Mouse (Mus musculus): Measurements from ENCODE around the gene Gm13305. TPM values are rescaled to one million over a fixed set of nuclear protein-coding genes. Genes with fewer than 3 reads are reported as not detected.

The Gm13305 gene
- polyA plus RNA-seq, 1 experiment from 2014 or later: not detected

Other genes with a start within 250 kb of the Gm13305 start
- 2.0 and 2.4 TPM in 2 replicates for gene Gm20878, start 227.0 kb downstream of the Gm13305 start, polyA plus RNA-seq (2014; fragmentation: Nextera tagmentation; extraction: Ambion mirVana)
- 0.23 and 0.41 TPM in 2 replicates for gene Fam205a4, start 202.5 kb downstream of the Gm13305 start, polyA plus RNA-seq (2014; fragmentation: Nextera tagmentation; extraction: Ambion mirVana)
- 0.17 TPM in 1 of 2 replicates, not detected in the other for gene Gm21093, start 133.9 kb downstream of the Gm13305 start, polyA plus RNA-seq (2014; fragmentation: Nextera tagmentation; extraction: Ambion mirVana)
- not detected in 2 replicates for gene Gm3893, start 77.4 kb downstream of the Gm13305 start, polyA plus RNA-seq (2014; fragmentation: Nextera tagmentation; extraction: Ambion mirVana)
- gene Gm13304, start 53.8 kb downstream of the Gm13305 start, polyA plus RNA-seq (2014; fragmentation: Nextera tagmentation; extraction: Ambion mirVana): not detected in 2 replicates
- not detected in 2 replicates for gene Gm13306, start 15.2 kb downstream of the Gm13305 start, polyA plus RNA-seq (2014; fragmentation: Nextera tagmentation; extraction: Ambion mirVana)
- not detected in 2 replicates for gene Gm10600, start 72.0 kb upstream of the Gm13305 start, polyA plus RNA-seq (2014; fragmentation: Nextera tagmentation; extraction: Ambion mirVana)
- gene Ccl21b, start 87.2 kb upstream of the Gm13305 start, polyA plus RNA-seq (2014; fragmentation: Nextera tagmentation; extraction: Ambion mirVana): not detected in 2 replicates
- not detected in 2 replicates for gene Gm21953, start 125.7 kb upstream of the Gm13305 start, polyA plus RNA-seq (2014; fragmentation: Nextera tagmentation; extraction: Ambion mirVana)
- gene Fam205a3, start 149.7 kb upstream of the Gm13305 start, polyA plus RNA-seq (2014; fragmentation: Nextera tagmentation; extraction: Ambion mirVana): 0.05 TPM in 1 of 2 replicates, not detected in the other

All from intestine, embryonic 14.5 days (tissue).